Mouse (Mus musculus): ENCODE results near the gene Snx29.

DNA sequence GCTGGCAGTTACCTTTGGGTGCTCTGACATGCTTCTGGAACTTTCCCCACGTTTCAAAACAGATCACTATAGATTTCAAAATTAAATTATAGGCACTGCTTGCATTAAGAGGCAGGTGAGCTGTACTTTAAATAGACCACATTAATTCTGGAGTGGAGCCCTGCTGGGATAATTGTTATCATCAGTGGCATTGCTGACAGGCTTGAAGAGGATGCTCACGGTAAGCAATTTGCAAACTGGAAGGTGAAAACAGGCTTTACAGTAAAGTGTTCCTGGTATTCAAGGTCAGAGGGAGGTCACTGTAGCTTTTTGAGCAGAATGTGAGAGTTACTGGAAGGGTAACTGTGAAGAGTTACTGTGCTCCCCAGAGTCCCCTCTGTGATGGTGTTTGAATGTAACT, 66.6 kb downstream of the Snx29 start:
- TF ChIP-seq CTCF (IDR thresholded peaks at IDR 0.05; ENCODE audit: borderline replicate concordance, insufficient read depth, low read depth, low read length), result no peak
- TF ChIP-seq POLR2A (IDR thresholded peaks at IDR 0.05; ENCODE audit: borderline replicate concordance, insufficient read depth, low read length), result no peak
